Mouse (Mus musculus): ENCODE measurements around the gene Uqcrc2. TPM values are rescaled to one million over a fixed set of nuclear protein-coding genes. Genes with fewer than 3 reads are reported as not detected.

Gene Uqcrc2
- polyA plus RNA-seq, 1 experiment from 2014 or later = 278 TPM

GRCm38 (mm10) chr7:120684731-120685161 lies 49.8 kb downstream of the Uqcrc2 start:
- no peaks in the 10 kb centered on the region for H3K27me3 ChIP-seq
- in situ Hi-C loops (cut with MboI; ENCODE audit: low pct_unique_long_range_greater_than_20kb) = no loop called here
- ATAC-seq = no peak
- no peak for TF ChIP-seq CTCF (IDR thresholded peaks at IDR 0.05)
- no peak for DNase-seq (ENCODE audit: low read depth, low spot score)
- ChIA-PET POLR2A (no interaction called here), CTCF (interaction anchor here (0.9 kb wide), 1 partner anchor 41 kb away, joined by 3 read pairs; no protein-coding TSS in a partner anchor)

DNA sequence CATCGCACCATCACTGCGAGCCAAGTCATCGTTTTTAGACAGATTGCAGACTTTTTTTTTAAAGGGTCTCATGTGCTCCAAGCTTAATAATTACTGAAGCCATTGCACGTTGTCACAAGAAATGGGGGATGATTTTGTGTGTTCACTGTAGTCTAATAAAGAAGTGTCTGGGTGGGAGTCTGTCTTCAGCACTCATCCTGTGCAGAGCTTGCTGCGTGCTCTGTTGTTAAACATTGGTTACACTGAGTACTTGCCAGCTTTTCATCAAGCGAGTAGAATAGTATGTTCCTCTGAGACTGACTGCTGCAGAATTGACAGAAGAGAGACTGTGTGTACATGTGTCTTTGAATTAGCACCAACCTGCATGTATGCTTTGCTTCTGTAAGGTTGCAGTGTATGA lies 50.3 kb downstream of the Uqcrc2 start:
- TF ChIP-seq CTCF (IDR thresholded peaks at IDR 0.05) = no peak

GRCm38 (mm10) chr7:120690634-120691033 lies 55.7 kb downstream of the Uqcrc2 start:
- no peaks in the 10 kb centered on the region for H3K27me3 ChIP-seq
- peak; percentile 58 for TF ChIP-seq CTCF (IDR thresholded peaks at IDR 0.05)
- in situ Hi-C loops (cut with MboI; ENCODE audit: low pct_unique_long_range_greater_than_20kb) = no loop called here
- DNase-seq (ENCODE audit: low read depth, low spot score) = no peak
- ATAC-seq = no peak
- ChIA-PET CTCF (no interaction called here), POLR2A (no interaction called here)

More for the DNA sequence above, 50.3 kb downstream of the Uqcrc2 start:
- ChIA-PET POLR2A (no interaction called here), CTCF (interaction anchor here (0.9 kb wide), 1 partner anchor 41 kb away, joined by 3 read pairs; no protein-coding TSS in a partner anchor)
- in situ Hi-C loops (cut with MboI; ENCODE audit: low pct_unique_long_range_greater_than_20kb) = no loop called here
- DNase-seq (ENCODE audit: low read depth, low spot score) (no peak), ATAC-seq (no peak)
- no peaks in the 10 kb centered on the region for H3K27me3 ChIP-seq

- H3K27me3 ChIP-seq = no peaks in the 10 kb centered on the region
- ChIA-PET POLR2A (no interaction called here), CTCF (interaction anchor here (1.1 kb wide), 1 partner anchor 28 kb away, joined by 4 read pairs; no protein-coding TSS in a partner anchor)
- ATAC-seq (no peak), DNase-seq (ENCODE audit: low read depth, low spot score) (no peak)
- no peak for TF ChIP-seq CTCF (IDR thresholded peaks at IDR 0.05)
- in situ Hi-C loops (cut with MboI; ENCODE audit: low pct_unique_long_range_greater_than_20kb) = no loop called here
These were observed 58.9 kb downstream of the Uqcrc2 start for GRCm38 (mm10) chr7:120693831-120694375.

DNA sequence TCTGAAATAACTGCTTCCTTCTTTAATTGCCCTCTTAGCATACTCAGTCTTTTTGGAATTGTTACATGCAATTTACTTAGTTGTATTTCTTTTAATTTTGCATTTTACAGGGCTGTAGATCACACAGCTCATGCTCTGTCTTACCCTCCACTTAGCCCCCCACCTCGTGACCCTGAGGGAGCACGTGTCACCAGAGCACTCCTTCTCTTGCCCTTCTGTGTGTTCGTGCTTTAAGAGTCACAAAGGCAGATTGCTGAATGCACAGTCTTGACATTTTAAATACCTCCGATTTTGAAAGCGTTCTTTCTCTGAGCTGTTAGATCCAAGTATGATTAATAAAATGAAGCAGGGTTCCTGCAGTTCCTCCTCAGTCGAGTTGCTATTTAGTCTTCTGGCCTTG lies 60.2 kb downstream of the Uqcrc2 start:
- TF ChIP-seq CTCF (IDR thresholded peaks at IDR 0.05) = no peak
- H3K27me3 ChIP-seq = no peaks in the 10 kb centered on the region
- no peak for ATAC-seq
- DNase-seq (ENCODE audit: low read depth, low spot score) = no peak
- CTCF ChIA-PET = interaction anchor here (0.9 kb wide), 1 partner anchor 18 kb away, joined by 3 read pairs; no protein-coding TSS in a partner anchor
- POLR2A ChIA-PET = no interaction called here
- in situ Hi-C loops (cut with MboI; ENCODE audit: low pct_unique_long_range_greater_than_20kb) = no loop called here

DNA sequence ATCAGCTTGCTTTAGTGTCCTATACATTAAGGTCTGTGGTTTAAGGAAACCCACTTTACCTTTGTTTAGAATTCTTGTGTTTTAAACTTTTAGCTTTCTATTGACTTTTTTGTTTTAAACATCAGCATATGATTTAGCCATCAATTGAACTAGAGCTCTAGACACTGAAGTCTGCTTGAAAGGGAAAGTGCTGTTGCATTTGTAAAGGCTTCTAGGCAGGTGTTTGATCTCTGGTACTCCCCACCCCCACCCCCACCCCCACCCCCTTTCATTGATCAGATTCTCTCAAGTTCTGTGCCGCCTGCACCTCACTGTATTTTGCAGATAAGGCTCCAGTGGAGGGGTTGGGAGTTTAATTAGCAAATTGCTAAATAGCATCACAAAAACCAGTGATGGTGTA lies 60.7 kb downstream of the Uqcrc2 start:
- in situ Hi-C loops (cut with MboI; ENCODE audit: low pct_unique_long_range_greater_than_20kb) = no loop called here
- ChIA-PET CTCF (interaction anchor here (0.9 kb wide), 1 partner anchor 18 kb away, joined by 3 read pairs; no protein-coding TSS in a partner anchor), POLR2A (no interaction called here)
- DNase-seq (ENCODE audit: low read depth, low spot score) (no peak), ATAC-seq (no peak)
- TF ChIP-seq CTCF (IDR thresholded peaks at IDR 0.05) = no peak
- no peaks in the 10 kb centered on the region for H3K27me3 ChIP-seq

- CTCF ChIA-PET = no interaction called here
- no peak for ATAC-seq
- H3K27me3 ChIP-seq = no peaks in the 10 kb centered on the region
- POLR2A ChIA-PET = no interaction called here
- no peak for DNase-seq (ENCODE audit: low read depth, low spot score)
- in situ Hi-C loops (cut with MboI; ENCODE audit: low pct_unique_long_range_greater_than_20kb) = no loop called here
- TF ChIP-seq CTCF (IDR thresholded peaks at IDR 0.05) = no peak
These were observed 61.4 kb downstream of the Uqcrc2 start for GRCm38 (mm10) chr7:120696331-120696730.

GRCm38 (mm10) chr7:120699586-120699985 lies 64.6 kb downstream of the Uqcrc2 start:
- TF ChIP-seq CTCF (IDR thresholded peaks at IDR 0.05) = no peak
- ChIA-PET CTCF (no interaction called here), POLR2A (interaction anchor here (0.7 kb wide), 1 partner anchor 58 kb away, joined by 3 read pairs; no protein-coding TSS in a partner anchor)
- ATAC-seq = no peak
- no peak for DNase-seq (ENCODE audit: low read depth, low spot score)
- in situ Hi-C loops (cut with MboI; ENCODE audit: low pct_unique_long_range_greater_than_20kb) = no loop called here
- no peaks in the 10 kb centered on the region for H3K27me3 ChIP-seq

DNA sequence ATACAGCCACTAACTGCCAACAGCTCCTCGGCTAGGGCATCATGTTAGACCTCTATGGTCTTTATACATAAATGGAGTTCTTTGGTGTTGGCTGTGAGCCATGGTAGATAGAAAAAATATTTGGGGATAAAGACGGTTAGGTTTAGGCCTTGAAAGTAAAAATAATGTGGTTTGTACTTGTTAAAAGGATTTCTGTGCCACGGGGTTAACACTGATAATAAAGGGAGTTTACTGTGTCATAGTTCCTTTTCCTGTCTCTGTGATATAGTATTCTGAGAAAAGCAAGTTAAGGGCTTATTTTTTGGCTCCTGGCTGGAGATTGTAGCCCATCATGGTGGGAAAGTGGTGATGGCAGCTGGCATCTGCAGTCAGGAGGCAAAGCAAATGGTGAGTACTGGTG lies 68.9 kb downstream of the Uqcrc2 start:
- H3K27me3 ChIP-seq = no peaks in the 10 kb centered on the region
- ATAC-seq (no peak), DNase-seq (ENCODE audit: low read depth, low spot score) (no peak)
- ChIA-PET CTCF (interaction anchor here (0.9 to 2.2 kb wide), 3 partner anchors 11 to 16 kb away, joined by 3 to 6 read pairs (median 6); no protein-coding TSS in a partner anchor), POLR2A (no interaction called here)
- TF ChIP-seq CTCF (IDR thresholded peaks at IDR 0.05) = no peak
- in situ Hi-C loops (cut with MboI; ENCODE audit: low pct_unique_long_range_greater_than_20kb) = no loop called here

Other genes with a start within 250 kb of the Uqcrc2 start
- not detected for gene Abca16, start 225.5 kb upstream of the Uqcrc2 start, polyA plus RNA-seq (2021)
- 0.30 TPM for gene Pdzd9, start 35.2 kb downstream of the Uqcrc2 start, polyA plus RNA-seq (2021)
- 25.9 TPM for gene Mosmo, start 42.4 kb downstream of the Uqcrc2 start, polyA plus RNA-seq (2021)
- gene Vwa3a, start 104.1 kb downstream of the Uqcrc2 start, polyA plus RNA-seq (2021) = 0.06 TPM
- gene Gm5737, start 177.2 kb downstream of the Uqcrc2 start, polyA plus RNA-seq (2021) = not detected
- 21.8 TPM for gene Eef2k, start 207.7 kb downstream of the Uqcrc2 start, polyA plus RNA-seq (2021)

All from Patski (cell line).